Mouse (Mus musculus) ES-Bruce4 (cell line): Measurements from ENCODE around the gene Wdr59.

Source experiments
- CTCF ChIP-seq: IDR thresholded peaks from one replicate; pipeline ENCODE4 v1.8.1; 2011; ENCODE audit warnings: low read depth, low read length
- EP300 ChIP-seq: IDR thresholded peaks from 2 replicates; pipeline ENCODE4 v1.6.1; 2011; ENCODE audit warnings: low read depth, low read length; ENCODE audit not compliant: insufficient read depth
- POLR2A ChIP-seq: IDR thresholded peaks from one replicate; pipeline ENCODE4 v1.8.1; 2011; ENCODE audit warnings: low read length; ENCODE audit not compliant: insufficient read depth

DNA sequence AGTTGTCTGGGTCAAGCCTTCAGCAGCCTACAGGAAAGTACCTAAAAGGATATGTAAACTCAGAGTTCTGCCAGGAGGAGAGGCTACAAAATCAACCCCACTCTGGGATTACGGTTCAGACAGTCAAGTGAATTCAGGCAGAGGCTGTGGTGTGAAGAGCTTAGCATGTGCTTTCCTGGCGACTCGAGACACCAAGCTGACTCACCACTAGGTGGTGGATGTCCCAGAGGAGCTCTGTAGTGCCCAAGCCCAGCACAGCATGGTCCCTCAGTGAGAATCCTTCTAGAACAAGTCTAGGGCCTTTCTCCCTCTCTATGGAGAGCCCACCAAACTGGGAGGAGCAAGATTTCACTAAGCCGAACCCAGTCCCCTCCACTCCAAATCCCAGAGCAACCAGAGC, 118.5 kb downstream of the Wdr59 start:
- peak; percentile 59 for TF ChIP-seq CTCF
- TF ChIP-seq POLR2A: no peak
- no peak for TF ChIP-seq EP300
